Mouse (Mus musculus) MEL (cell line): Measurements from ENCODE around the gene Diablo.

Experiments used
- TCF12 ChIP-seq: IDR thresholded peaks from 2 replicates; pipeline ENCODE4 v1.6.1; 2014; ENCODE audit warnings: low read depth, mild to moderate bottlenecking, inconsistent platforms, low read length, improper control_type of control experiment, moderate library complexity
- UBTF ChIP-seq: IDR thresholded peaks from 2 replicates; pipeline ENCODE4 v1.6.1; 2012; ENCODE audit warnings: low read depth, mild to moderate bottlenecking, inconsistent platforms, low read length, improper control_type of control experiment, moderate library complexity, borderline replicate concordance; ENCODE audit not compliant: insufficient read depth
- USF1 ChIP-seq: IDR thresholded peaks from 2 replicates; pipeline ENCODE4 v1.6.1; 2014; ENCODE audit warnings: low read depth, mild to moderate bottlenecking, inconsistent platforms, low read length, improper control_type of control experiment, moderate library complexity

- no peak for TF ChIP-seq TCF12
- TF ChIP-seq USF1: no peak
- TF ChIP-seq UBTF: no peak
Observed at GRCm38 (mm10) chr5:123489112-123489785, 34.7 kb downstream of the Diablo start, which contains the start of the genes Lrrc43 and Il31.
